Mouse (Mus musculus): ENCODE data around the gene Ucp3.
A peak's percentile ranks its signal among the peaks of the same experiment; 100 is the strongest.

Ucp3 gene

DNA sequence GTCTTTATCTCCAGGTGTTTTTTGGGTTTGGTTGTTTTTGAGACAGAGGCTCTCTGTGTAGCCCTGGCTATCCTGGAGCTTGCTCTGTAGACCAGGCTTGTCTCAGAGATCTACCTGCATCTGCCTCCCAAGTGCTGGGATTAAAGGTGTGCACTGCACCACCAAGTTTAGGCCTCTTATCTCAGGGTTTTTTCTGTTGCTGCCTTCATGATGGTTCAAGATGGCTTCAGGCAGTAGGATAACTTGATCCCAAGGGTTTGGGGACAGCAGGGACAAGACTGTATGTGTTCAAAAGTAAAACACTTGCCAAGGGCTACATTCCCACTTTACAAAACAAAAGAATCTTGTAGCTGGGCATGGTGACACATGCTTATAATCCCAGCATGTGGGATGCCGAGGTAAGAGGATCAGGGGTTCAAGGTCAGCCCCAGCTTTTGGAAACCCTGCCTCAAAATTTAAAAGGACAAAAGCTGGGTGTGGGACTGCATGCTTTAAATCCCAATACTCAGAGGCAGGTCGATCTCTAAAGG lies 29.1 kb downstream of the Ucp3 start:
- DNase-seq = no peak

DNA sequence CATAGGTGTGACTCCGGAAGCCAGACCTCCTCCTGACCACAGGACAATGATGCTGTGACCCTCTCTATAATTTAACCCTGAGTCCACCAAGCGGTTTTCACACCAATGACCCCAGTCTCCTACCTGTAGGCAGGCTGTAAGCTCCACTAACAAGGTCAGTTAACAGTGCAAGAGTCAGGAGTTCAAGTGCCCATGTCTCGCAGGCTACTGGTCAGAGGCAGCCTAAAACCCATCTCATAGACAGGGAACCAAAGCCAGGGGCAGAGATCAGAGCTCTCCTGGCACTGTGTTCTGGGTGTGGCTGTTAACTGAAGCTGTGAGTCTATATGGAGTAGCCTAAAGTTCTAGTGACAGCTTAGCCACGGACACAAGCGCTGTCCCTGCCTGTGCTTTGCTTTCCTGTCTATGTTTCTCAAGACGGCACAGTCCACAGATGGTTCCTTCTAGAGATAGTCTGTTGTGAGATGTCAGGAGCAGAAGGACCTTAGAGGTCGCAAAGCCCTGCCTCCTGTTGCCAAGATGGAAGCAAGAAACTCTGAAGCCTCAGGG lies 29.7 kb downstream of the Ucp3 start:
- no peak for DNase-seq

DNA sequence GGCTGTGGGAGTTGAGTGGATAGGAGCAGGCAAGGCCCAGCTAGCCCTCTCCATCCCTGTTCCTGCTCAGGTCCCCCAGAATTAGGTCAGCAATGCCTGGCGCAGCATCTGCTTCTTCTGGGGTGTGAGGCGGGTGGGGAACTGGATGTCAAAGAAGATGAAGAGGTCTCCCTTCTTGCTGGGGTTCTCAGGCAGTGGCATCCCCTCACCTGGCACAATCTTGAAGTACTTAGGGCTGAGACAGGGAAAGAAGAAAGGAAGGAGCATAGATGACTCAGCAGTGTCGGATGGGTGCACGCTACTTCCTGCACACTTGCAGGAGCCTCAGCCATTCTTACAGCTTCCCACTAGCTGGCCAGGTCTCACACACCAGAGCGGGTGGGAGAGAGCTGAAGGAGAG lies 30.3 kb downstream of the Ucp3 start:
- DNase-seq = no peak

DNA sequence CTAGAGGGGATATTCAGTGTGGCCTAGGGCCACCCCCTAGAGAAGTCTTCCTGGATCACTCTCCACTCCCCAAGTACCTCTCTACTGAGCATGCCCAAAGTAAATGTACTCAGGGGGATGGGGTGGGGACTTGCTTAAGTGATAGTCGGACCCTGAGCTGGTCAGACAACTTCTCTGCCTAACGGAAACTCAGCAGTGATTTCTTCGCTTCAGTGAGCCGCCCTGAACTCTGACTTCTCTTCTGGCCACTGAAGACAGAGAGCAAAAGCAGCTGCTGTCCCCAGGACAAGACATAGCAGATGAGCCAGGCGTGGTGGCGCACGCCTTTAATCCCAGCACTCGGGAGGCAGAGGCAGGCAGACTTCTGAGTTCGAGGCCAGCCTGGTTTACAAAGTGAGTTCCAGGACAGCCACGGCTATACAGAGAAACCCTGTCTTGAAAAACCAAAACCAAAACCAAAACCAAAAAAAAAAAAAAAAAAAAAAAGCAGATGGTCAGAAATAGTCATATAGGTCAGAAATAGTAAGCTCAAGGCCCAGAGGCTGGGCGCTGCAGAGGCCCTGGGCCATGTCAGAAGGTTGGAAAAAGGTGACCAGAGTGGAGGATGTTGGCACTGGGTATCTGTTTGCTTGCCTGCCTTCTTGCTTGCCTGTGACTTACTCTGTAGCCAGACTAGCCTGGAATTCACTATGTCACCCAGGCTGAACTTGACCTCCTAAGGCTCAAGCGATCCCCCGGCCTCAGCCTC lies 32.1 kb downstream of the Ucp3 start:
- DNase-seq = no peak

DNA sequence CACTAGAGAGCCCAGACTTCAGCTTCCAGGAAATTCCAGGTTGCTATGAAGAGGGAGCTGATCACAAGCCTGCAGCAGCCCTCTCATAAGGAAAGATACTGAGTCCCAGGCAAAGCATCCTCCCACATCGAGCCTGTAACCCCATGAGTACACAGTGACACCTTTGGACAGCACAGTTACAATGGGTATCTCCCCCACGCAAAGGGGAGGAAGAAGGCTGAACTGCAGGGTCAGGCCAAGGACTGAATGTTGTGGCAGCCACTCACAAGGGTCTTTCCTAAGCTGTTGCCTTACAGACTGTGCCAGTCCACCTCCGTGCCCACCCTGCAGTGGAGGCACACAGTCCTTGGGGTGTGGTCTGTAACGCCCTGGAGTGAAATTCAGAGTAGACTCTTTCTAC lies 33.7 kb downstream of the Ucp3 start:
- DNase-seq = no peak

DNA sequence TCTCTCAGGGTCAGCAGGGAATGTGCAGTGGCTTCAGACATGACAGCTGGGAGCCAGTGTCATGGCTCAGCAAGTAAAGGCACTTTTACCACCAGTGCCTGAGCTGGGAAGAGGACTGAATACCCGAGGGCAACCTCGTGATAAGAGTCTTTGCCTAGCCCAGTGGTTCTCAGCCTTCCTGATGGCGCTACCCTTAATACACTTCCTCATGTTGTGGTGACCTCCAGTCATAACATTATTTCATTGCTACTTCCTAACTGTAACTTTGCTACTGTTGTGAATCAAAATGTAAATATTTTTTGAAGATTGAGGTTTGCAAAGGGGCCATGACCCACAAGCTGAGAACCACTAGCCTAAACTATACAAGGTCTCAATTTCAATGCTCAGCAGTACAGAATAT lies 35.9 kb downstream of the Ucp3 start:
- no peak for DNase-seq

DNA sequence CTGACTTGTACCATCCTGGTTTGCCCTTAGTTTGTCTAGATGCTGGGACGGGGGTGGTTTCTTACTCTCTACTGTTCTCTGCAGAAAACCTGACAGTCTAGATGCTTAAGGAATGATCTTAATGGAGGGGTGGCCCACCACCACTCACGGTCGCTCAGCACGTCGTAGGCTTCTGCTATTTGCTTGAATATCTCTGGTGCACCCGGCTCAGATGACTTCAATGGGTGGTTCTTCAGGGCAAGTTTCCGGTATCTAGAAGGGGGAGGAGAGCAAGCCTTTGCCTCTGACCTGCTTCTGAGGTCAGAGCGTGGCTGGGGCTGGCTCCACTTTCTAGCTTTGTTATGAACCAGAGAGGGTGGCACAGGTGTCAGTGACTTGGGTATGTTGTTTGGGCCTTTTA lies 38.8 kb downstream of the Ucp3 start:
- DNase-seq = no peak

DNA sequence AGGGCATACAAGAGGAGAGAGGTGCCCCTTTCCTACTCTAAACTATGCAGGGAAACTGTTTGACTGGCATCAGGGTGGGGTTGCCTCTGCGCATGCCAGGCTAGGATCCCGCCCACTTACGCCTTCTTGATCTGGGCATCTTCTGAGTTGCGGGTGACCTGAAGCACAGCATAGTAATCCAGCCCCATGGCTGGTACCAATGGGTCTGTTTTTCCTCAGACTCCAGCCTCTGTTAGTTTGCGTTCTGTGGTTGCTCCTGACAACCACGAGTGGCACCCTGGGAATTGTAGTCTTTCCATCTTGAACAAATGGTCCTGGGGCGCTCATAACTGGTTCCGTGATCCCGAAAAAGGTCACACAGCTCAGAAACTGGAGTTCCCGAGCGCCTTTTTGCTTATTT lies 41.8 kb downstream of the Ucp3 start, which contains the start of gene Dnajb13:
Gene Dnajb13 (minus strand): TSS at position 388 of the 400 bp plus-strand sequence.
- DNase-seq = no peak

DNA sequence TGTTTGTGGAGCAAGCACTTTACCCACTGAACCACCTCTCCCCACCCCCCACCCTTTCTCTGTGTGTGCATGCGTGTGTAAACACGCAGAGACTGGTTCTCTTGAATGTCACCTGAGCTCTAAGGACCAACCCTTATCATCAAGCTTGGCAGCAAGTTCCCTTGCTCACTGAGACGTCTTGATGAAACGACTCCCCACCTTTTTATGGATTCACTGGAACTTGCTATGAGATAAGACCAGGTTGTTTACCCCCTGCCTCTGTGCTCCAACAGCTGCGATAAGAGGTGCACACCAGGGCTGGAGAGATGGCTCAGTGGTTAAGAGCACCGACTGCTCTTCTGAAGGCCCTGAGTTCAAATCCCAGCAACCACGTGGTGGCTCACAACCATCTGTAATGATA lies 47.4 kb downstream of the Ucp3 start:
- DNase-seq = no peak

DNA sequence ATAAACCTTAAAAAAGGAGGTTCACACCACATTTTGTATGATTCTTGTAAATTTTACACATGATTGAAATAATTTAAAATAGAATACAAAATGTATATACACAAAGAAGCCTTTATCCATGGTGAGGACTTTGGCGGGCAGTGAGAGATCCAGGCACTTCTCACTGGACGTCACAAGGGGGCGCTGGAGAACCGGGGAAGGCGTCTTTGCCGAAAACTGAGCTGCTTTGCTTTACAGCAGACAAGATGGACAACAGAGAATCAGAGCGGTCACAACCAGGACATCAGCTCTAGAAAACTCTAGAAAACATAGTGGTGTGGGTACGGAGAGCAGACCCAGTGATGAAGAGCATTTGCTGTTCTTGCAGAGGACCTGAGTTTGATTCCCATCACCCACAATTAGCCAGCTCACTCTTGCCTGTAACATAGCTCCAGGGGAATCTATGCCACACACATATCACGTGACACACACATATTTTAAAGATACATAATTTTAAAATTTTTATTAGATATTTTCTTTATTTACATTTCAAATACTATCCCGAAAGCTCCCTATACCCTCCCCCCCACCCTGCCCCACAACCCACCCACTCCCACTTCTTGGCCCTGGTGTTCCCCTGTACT lies 48.0 kb downstream of the Ucp3 start:
- peak; percentile 78 to 82 for DNase-seq

DNA sequence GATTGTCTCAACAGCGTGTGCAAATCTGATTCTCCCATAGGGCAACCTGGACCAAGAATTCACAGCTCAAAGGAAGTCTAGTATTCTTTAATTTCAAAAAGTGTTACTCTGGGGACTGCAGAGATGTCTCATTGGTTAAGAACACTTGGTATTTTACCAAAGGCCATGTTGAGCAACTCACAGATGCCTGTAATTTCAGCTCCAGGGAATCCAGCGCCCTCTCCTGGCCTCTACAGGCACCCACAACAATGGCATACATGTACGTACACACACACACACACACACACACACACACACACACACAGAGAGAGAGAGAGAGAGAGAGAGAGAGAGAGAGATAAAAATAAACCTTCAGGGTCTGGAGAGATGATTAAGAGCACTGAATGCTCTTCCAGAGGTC lies 49.4 kb downstream of the Ucp3 start:
- no peak for DNase-seq

DNA sequence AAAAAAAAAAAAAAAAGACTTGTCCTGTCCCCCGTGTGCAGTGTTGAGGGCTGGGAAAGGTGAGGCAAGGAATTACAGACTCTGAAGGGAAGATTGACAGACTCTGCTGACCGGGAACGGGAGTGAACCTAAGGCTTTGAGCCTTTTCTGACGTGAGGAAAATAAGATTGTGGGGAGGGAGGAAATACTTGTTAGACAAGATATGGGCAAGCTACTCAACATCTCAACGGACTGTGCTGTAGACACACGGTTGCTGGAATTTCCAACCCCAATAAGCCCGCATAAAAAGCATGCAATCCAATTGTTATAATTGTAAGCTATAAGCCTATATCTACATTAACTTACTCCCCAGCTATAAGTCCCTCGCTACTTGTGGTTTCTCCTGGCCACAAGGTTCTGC lies 51.9 kb downstream of the Ucp3 start:
- DNase-seq = no peak

DNA sequence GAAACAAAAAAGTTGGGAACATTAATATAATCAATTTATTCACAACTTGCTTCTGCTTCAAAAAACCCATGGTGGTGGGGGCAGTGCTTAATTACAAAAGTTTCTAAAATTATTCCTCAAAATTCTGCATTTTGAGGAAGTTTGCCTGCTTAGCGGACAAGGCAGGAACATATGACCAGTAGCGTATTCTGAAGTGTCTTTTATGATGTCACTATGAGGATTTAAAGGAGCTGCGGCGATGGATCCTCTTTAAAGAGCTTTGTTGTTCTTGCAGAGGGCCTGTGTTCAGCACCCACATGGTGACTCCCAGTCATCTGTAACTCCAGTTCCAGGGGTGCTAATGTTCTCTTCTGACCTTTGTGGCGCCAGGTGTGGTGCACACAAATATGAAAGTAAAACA lies 58.0 kb downstream of the Ucp3 start:
- no peak for DNase-seq

DNA sequence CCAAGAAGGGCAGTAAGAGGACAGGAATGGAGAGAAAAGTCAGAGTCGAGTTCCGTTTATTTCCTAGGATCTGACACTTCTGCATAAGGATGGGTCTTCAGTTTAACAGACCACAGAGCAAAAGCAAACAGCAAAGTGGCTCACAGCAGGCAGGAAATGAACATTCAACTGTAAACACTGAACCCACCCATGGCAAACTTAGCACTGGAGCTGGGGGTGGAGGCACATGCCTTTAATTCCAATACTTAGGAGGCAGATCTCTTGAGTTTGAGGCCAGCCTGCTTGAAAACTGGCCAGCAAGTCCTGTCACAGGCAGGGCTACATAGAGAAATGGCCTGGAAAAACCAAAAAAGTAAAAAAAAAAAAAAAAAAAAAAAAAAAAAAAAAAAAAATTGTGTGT lies 60.7 kb downstream of the Ucp3 start:
- no peak for DNase-seq

DNA sequence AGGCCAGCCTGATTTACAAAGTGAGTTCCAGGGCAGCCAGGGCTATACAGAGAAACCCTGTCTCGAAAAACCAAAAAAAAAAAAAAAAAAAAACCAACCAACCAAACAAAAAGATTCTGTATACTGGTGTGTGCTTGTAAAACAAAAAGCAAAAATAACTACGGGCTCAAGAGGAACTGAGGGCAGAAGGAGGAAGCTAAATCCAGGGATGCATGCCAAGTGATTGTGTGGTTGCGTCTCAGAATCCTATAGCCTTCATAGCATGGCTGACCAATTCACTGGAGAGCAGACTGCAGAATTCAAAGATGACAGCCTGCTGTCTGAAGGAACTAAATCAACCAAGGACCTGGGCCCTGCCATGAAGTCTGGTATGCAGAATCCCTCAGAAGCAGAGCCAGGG lies 61.4 kb downstream of the Ucp3 start:
- DNase-seq = no peak

DNA sequence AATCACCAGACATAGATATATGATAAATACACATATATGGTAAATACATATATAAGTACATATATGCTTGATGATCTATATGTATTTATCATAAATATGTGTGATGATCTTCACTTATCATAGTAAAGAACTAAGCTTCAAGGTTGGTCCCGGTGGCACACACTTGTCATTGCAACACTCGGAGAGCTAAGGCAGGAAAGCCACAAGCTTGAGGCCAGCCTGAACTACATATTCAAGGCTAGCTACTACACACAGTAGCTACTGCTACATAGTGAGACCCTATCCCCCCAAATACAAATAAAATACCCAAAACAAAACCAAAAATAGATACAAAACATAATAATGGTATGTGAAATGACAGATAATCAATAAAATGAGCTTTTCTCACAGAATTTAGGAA lies 63.0 kb downstream of the Ucp3 start:
- DNase-seq = no peak
